Mouse (Mus musculus) ES-E14 (cell line): Measurements from ENCODE around the gene Fli1. TPM values are rescaled to one million over a fixed set of nuclear protein-coding genes. Genes with fewer than 3 reads are reported as not detected.

ENCODE experiments used
- DNase-seq: peaks from one replicate; pipeline ENCODE4 v3.0.0-alpha.2; 2013; ENCODE audit warnings: low read depth, low spot score
- H3K27ac ChIP-seq: 2 replicates; pipeline ENCODE4 v1.5.1; 2012; ENCODE audit warnings: low read depth, mild to moderate bottlenecking, low read length, moderate library complexity, mixed read lengths; ENCODE audit not compliant: poor library complexity, insufficient read depth, severe bottlenecking
- H3K36me3 ChIP-seq: 2 replicates; pipeline ENCODE4 v1.6.1; 2012; ENCODE audit warnings: mild to moderate bottlenecking, low read length, moderate library complexity, mixed read lengths; ENCODE audit not compliant: control insufficient read depth, poor library complexity, insufficient read depth, severe bottlenecking
- H3K4me1 ChIP-seq, 2 experiments: fragments of 150-350 bp in 1 of 2; sonication (generic) in 1 of 2; 2 replicates each; pipeline ENCODE4 v1.6.1; 2012; ENCODE audit warnings: low read length in 2 of 2, mild to moderate bottlenecking in 1 of 2, mixed read lengths in 1 of 2; ENCODE audit not compliant: control insufficient read depth in 2 of 2, insufficient read depth in 2 of 2, poor library complexity in 1 of 2
- H3K4me3 ChIP-seq, 2 experiments: fragments of 150-350 bp in 1 of 2; sonication (generic) in 1 of 2; 2 replicates each; pipeline ENCODE4 v1.5.1; 2012; ENCODE audit warnings: low read length in 2 of 2, low read depth in 1 of 2, mild to moderate bottlenecking in 1 of 2, mixed read lengths in 1 of 2; ENCODE audit not compliant: insufficient read depth in 1 of 2, poor library complexity in 1 of 2, severe bottlenecking in 1 of 2
- H3K9ac ChIP-seq: 2 replicates; pipeline ENCODE4 v1.6.1; 2012; ENCODE audit warnings: low read depth, mild to moderate bottlenecking, low read length, mixed read lengths; ENCODE audit not compliant: poor library complexity, insufficient read depth, severe bottlenecking
- H3K9me3 ChIP-seq: fragments of 150-350 bp; sonication (generic); 2 replicates; pipeline ENCODE4 v1.6.1; 2012; ENCODE audit warnings: low read depth, mild to moderate bottlenecking, low read length; ENCODE audit not compliant: control insufficient read depth, insufficient read depth
- CHD2 ChIP-seq: IDR thresholded peaks from 2 replicates; pipeline ENCODE4 v1.6.1; 2014; ENCODE audit warnings: mild to moderate bottlenecking, low read depth, low read length, inconsistent platforms
- HCFC1 ChIP-seq: IDR thresholded peaks from 2 replicates; pipeline ENCODE4 v1.6.1; 2012; ENCODE audit warnings: low read length, inconsistent platforms, borderline replicate concordance; ENCODE audit not compliant: insufficient read depth
- MAFK ChIP-seq: IDR thresholded peaks from 2 replicates; pipeline ENCODE4 v1.6.1; 2014; ENCODE audit warnings: mild to moderate bottlenecking, low read depth, low read length, inconsistent platforms; ENCODE audit not compliant: insufficient read depth
- ZC3H11A ChIP-seq: IDR thresholded peaks from 2 replicates; pipeline ENCODE4 v1.6.1; 2012; ENCODE audit warnings: low read depth, mild to moderate bottlenecking, inconsistent platforms, low read length, borderline replicate concordance
- ZNF384 ChIP-seq: IDR thresholded peaks from 2 replicates; pipeline ENCODE4 v1.6.1; 2012; ENCODE audit warnings: low read depth, low read length, inconsistent platforms
- in situ Hi-C, 2 experiments: fragments of 600-800 bp; cut with MboI; formaldehyde crosslinking; loops; one replicate each; pipeline ENCODE4 v1.15.1; 2025; ENCODE audit warnings: low sequenced_read_pairs in 2 of 2, inconsistent platforms in 1 of 2; ENCODE audit not compliant: unreplicated experiment in 2 of 2
- total RNA-seq: library from RNA; depleted of rRNA; stranded (reverse); fragments of 300-350 nt; gene quantifications from 2 replicates; pipeline ENCODE4 v1.2.3, GENCODE M21; 2012

Fli1 gene
- total RNA-seq, 1 experiment = 0.40 TPM

GRCm38 (mm10) chr9:32519101-32520051, 23.3 kb downstream of the Fli1 start:
- no peaks in the 10 kb centered on the region for H3K9me3 ChIP-seq
- no peaks in the 10 kb centered on the region for H3K36me3 ChIP-seq
- no peak overlapping the region for H3K9ac ChIP-seq
- no peak overlapping the region for H3K27ac ChIP-seq
- no peak for TF ChIP-seq HCFC1
- TF ChIP-seq CHD2 = no peak
- TF ChIP-seq ZC3H11A = no peak
- TF ChIP-seq MAFK = no peak
- TF ChIP-seq ZNF384 = no peak
- in situ Hi-C loops = no loop called here
- peaks cover 0 to 2% of the 10 kb centered on the region in 2 experiments; a peak in 1 of 4 replicates for H3K4me1 ChIP-seq
- DNase-seq = no peak
- H3K4me3 ChIP-seq = peak overlapping the region in 1 of 2 experiments; percentile 49; a peak in 2 of 4 replicates

GRCm38 (mm10) chr9:32518351-32519075, 24.1 kb downstream of the Fli1 start:
- no peak overlapping the region for H3K9ac ChIP-seq
- peak overlapping the region in 1 of 2 experiments; percentile 49; a peak in 1 of 4 replicates for H3K4me3 ChIP-seq
- no peak overlapping the region for H3K27ac ChIP-seq
- H3K4me1 ChIP-seq = peaks cover 0 to 2% of the 10 kb centered on the region in 2 experiments; a peak in 1 of 4 replicates
- TF ChIP-seq CHD2 = no peak
- TF ChIP-seq HCFC1 = no peak
- no peak for TF ChIP-seq MAFK
- TF ChIP-seq ZNF384 = no peak
- no peak for TF ChIP-seq ZC3H11A
- H3K9me3 ChIP-seq = no peaks in the 10 kb centered on the region
- H3K36me3 ChIP-seq = no peaks in the 10 kb centered on the region
- DNase-seq = no peak
- in situ Hi-C loops = no loop called here

- no peak overlapping the region for H3K4me3 ChIP-seq
- in situ Hi-C loops = no loop called here
- H3K27ac ChIP-seq = no peak overlapping the region
- no peaks in the 10 kb centered on the region for H3K36me3 ChIP-seq
- H3K9ac ChIP-seq = no peak overlapping the region
- TF ChIP-seq ZC3H11A = no peak
- TF ChIP-seq ZNF384 = no peak
- TF ChIP-seq CHD2 = no peak
- DNase-seq = no peak
- no peaks in the 10 kb centered on the region for H3K9me3 ChIP-seq
- peaks cover 0 to 2% of the 10 kb centered on the region in 2 experiments; a peak in 1 of 4 replicates for H3K4me1 ChIP-seq
Observed at GRCm38 (mm10) chr9:32516691-32517090, 26.0 kb downstream of the Fli1 start.

DNA sequence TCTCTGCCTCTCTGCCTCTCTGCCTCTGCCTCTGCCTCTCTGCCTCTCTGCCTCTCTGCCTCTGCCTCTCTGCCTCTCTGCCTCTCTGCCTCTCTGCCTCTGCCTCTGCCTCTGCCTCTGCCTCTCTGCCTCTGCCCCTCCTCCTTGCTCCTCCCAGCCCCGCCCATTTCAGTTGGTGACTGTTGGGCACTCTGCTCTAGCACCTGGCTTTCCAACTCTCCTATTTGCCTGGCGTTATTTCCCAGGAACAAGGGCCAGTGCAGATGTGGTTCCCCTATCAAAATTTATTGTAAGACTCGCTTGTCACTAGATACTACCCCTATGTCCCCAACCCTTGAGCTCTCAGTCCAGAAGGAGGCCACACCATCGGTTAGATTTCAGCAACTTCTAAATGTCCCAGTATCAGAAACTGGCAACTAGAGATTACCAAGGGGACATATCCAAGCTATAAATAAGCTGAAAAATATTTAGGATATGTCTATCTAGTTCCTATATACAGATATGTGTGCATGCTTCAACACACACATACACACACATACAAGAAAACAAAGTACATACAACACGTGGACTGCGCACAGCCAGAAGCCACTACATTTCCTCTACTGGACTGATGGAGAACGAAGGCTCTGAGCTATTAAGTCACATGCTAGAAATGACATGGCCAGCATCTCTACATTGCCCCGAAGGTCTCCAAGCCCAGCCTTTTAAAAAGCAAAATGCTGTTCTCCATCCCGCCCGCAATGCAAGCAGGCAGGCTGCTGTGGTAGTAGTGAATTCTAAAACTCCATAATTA, 26.6 kb downstream of the Fli1 start:
- Histone ChIP-seq H3K9me3 (no peaks in the 10 kb centered on the region), H3K36me3 (no peaks in the 10 kb centered on the region), H3K9ac (no peak overlapping the region), H3K27ac (no peak overlapping the region), H3K4me1 (peaks cover 0 to 2% of the 10 kb centered on the region in 2 experiments; a peak in 1 of 4 replicates), H3K4me3 (no peak overlapping the region)
- TF ChIP-seq CHD2 (no peak), ZNF384 (no peak), ZC3H11A (no peak), HCFC1 (no peak), MAFK (no peak)
- in situ Hi-C loops = no loop called here
- no peak for DNase-seq
